Mouse (Mus musculus): ENCODE measurements around the gene Brms1. TPM values are rescaled to one million over a fixed set of nuclear protein-coding genes. Genes with fewer than 3 reads are reported as not detected.

Gene Brms1
- polyA plus RNA-seq, 1 experiment from 2014 or later, result 56.8 TPM

DNA sequence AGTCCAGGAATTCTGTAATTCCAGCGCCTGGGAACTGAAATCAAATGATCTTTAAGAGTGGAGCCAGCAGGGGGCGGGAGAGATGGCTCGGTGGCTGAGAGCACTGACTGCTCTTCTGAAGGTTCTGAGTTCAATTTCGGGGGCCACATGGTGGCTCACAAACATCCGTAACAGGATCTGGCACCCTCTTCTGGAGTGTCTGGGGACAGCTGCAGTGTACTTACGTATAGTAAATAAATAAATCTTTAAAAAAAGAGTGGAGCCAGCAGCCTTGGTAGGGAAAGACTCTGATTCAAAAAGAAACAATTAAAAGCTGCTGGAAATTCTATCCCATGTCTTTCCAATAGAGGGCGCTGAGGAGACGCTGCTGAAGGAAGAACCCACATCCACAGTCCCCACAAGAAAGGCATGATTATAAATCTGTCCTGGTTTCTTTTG lies 26.2 kb upstream of the Brms1 start:
- DNase-seq (ENCODE audit: low read depth, low spot score), result no peak
- POLR2A ChIA-PET, result interaction anchor here (1.0 kb wide), 1 partner anchor 37 kb away, joined by 7 read pairs; no protein-coding TSS in a partner anchor
- peak; percentile 83 for TF ChIP-seq CTCF (IDR thresholded peaks at IDR 0.05)
- CTCF ChIA-PET, result interaction anchor here (0.9 to 2.7 kb wide), 5 partner anchors 9 to 56 kb away, joined by 3 to 10 read pairs (median 4); no protein-coding TSS in a partner anchor
- in situ Hi-C loops (cut with MboI; ENCODE audit: low pct_unique_long_range_greater_than_20kb), result loop anchor here (5.0 kb wide), 1 partner anchor 57 kb away; no protein-coding TSS in a partner anchor
- no peak for ATAC-seq
- no peaks in the 10 kb centered on the region for H3K27me3 ChIP-seq

DNA sequence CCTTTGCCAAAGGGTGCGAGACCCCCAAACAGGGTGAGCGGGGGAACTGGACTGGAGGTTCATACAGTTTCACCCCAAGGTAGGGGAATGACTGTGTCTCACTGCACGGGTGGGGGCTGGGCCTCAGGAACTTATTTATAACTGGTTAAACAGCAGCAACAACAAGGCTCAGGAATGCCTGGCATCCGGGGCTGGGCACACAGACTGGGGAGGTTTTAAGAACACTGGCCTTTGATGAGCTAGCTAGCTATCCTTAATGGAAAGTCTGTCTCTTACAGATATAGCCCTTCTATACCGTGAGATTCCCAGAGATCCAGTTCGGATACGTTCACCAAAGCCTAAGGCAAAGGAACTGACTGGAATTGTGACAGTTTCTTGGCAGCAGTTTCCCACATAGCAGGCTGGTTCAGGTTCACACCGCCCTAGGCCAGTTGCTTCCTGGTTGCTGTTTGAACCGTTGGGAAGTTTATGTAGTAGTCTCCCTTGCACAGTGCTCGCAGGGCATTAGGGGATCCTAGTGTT lies 24.9 kb upstream of the Brms1 start:
- H3K27me3 ChIP-seq, result no peaks in the 10 kb centered on the region
- in situ Hi-C loops (cut with MboI; ENCODE audit: low pct_unique_long_range_greater_than_20kb), result loop anchor here (5.0 kb wide), 1 partner anchor 56 kb away; no protein-coding TSS in a partner anchor
- ChIA-PET CTCF (interaction anchor here (0.8 to 4.3 kb wide), 12 partner anchors 9 to 56 kb away, joined by 3 to 32 read pairs (median 4); partner anchors contain the start of genes AC124502.3, B4gat1 and Rin1), POLR2A (no interaction called here)
- no peak for DNase-seq (ENCODE audit: low read depth, low spot score)
- ATAC-seq, result peak; percentile 53
- TF ChIP-seq CTCF (IDR thresholded peaks at IDR 0.05), result no peak

DNA sequence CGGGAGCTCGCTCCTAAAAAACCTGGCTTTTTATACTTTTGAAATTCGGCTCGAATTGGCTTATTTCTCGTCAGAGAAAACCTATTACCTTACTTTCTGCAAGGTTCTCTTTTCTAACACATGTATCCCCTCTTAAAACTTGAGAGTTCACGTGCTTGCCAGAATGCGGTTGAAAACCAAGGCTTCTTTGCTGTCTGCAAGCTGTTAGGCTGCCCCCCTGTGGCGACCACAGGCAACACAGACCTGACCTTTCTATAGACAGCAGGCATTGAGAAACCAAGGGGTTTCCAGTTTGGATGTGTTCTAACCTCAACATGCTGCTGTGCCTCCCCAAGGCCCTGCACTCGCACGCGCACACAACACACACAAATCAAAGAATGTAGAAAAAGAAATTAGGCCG lies 24.4 kb upstream of the Brms1 start:
- peak; percentile 97 for TF ChIP-seq CTCF (IDR thresholded peaks at IDR 0.05)
- POLR2A ChIA-PET, result no interaction called here
- H3K27me3 ChIP-seq, result no peaks in the 10 kb centered on the region
- no peak for ATAC-seq
- in situ Hi-C loops (cut with MboI; ENCODE audit: low pct_unique_long_range_greater_than_20kb), result loop anchor here (5.0 kb wide), 1 partner anchor 56 kb away; no protein-coding TSS in a partner anchor
- CTCF ChIA-PET, result interaction anchor here (0.8 to 4.3 kb wide), 11 partner anchors 9 to 55 kb away, joined by 3 to 32 read pairs (median 4); partner anchors contain the start of genes AC124502.3, B4gat1 and Rin1
- no peak for DNase-seq (ENCODE audit: low read depth, low spot score)

GRCm38 (mm10) chr19:5017611-5018010 lies 23.5 kb upstream of the Brms1 start:
- no peaks in the 10 kb centered on the region for H3K27me3 ChIP-seq
- ChIA-PET CTCF (interaction anchor here (0.9 to 4.3 kb wide), 3 partner anchors 11 to 35 kb away, joined by 3 to 32 read pairs (median 3); partner anchors contain the start of genes AC124502.3, B4gat1 and Rin1), POLR2A (interaction anchor here (1.3 kb wide), 1 partner anchor 16 kb away, joined by 4 read pairs; no protein-coding TSS in a partner anchor)
- ATAC-seq (peak; percentile 49), DNase-seq (ENCODE audit: low read depth, low spot score) (peak; percentile 91)
- in situ Hi-C loops (cut with MboI; ENCODE audit: low pct_unique_long_range_greater_than_20kb), result loop anchor here (5.0 kb wide), 1 partner anchor 55 kb away; no protein-coding TSS in a partner anchor
- TF ChIP-seq CTCF (IDR thresholded peaks at IDR 0.05), result no peak

DNA sequence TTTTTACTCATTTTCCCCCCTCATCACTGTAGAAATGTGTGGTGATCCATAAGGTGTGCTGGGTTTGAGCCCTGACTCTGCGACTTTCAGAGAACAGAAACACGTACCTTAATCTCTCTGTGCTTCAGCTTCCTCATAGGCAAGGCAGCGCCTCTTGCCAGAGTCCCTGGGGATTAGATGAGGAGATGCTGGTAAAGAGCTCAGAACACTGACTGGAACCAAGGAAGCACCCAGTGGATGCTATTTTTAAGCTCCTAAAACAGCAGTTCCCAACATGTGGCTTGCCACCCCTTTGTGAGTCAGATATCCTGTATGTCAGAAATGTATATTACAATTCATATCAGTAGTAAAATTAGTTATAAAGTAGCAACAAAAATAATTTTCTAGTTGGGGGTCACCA lies 23.0 kb upstream of the Brms1 start:
- CTCF ChIA-PET, result interaction anchor here (0.9 to 4.3 kb wide), 5 partner anchors 11 to 34 kb away, joined by 3 to 32 read pairs (median 3); partner anchors contain the start of genes AC124502.3, B4gat1 and Rin1
- in situ Hi-C loops (cut with MboI; ENCODE audit: low pct_unique_long_range_greater_than_20kb), result loop anchor here (5.0 kb wide), 1 partner anchor 54 kb away; no protein-coding TSS in a partner anchor
- H3K27me3 ChIP-seq, result no peaks in the 10 kb centered on the region
- ATAC-seq, result no peak
- no peak for DNase-seq (ENCODE audit: low read depth, low spot score)
- POLR2A ChIA-PET, result interaction anchor here (1.2 to 1.3 kb wide), 2 partner anchors 11 to 15 kb away, joined by 4 read pairs; no protein-coding TSS in a partner anchor
- TF ChIP-seq CTCF (IDR thresholded peaks at IDR 0.05), result no peak

DNA sequence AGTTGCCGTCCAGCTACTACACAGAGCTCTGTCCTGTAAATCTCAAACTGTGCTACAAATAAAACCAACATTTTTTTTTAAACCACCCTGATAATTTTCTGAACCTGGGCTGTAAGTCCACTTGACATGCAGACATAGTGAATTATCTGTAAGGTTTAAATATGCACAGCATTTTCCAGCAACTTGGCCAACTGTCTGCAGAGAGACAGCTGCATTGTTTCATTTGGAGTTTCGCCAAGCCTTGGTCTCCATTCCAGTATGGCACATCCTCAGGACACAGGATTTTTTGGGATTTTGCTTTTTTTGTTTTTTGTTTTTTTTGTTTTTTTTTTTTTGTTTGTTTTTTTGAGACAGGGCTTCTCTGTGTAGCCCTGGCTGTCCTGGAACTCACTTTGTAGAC lies 19.7 kb upstream of the Brms1 start:
- CTCF ChIA-PET, result interaction anchor here (1.0 kb wide), 1 partner anchor 18 kb away, joined by 5 read pairs; no protein-coding TSS in a partner anchor
- H3K27me3 ChIP-seq, result no peaks in the 10 kb centered on the region
- TF ChIP-seq CTCF (IDR thresholded peaks at IDR 0.05), result no peak
- POLR2A ChIA-PET, result no interaction called here
- in situ Hi-C loops (cut with MboI; ENCODE audit: low pct_unique_long_range_greater_than_20kb), result no loop called here
- no peak for DNase-seq (ENCODE audit: low read depth, low spot score)
- no peak for ATAC-seq

GRCm38 (mm10) chr19:5023621-5024479 lies 17.3 kb upstream of the Brms1 start, which contains the start of gene Slc29a2:
Gene Slc29a2, plus strand, starts transcription at chr19:5023860.
- CTCF ChIA-PET, result interaction anchor here (1.2 to 1.8 kb wide), 3 partner anchors 11 to 27 kb away, joined by 3 to 4 read pairs (median 4); partner anchors contain the start of gene Rin1
- in situ Hi-C loops (cut with MboI; ENCODE audit: low pct_unique_long_range_greater_than_20kb), result no loop called here
- DNase-seq (ENCODE audit: low read depth, low spot score) (no peak), ATAC-seq (peak; percentile 91)
- POLR2A ChIA-PET, result interaction anchor here (1.0 to 1.5 kb wide), 5 partner anchors 9 to 41 kb away, joined by 3 to 6 read pairs (median 3); partner anchors contain the start of genes AC124502.3 and B4gat1
- no peaks in the 10 kb centered on the region for H3K27me3 ChIP-seq
- TF ChIP-seq CTCF (IDR thresholded peaks at IDR 0.05), result no peak

GRCm38 (mm10) chr19:5026111-5026510 lies 15.0 kb upstream of the Brms1 start:
- ChIA-PET POLR2A (interaction anchor here (1.5 kb wide), 1 partner anchor 8 kb away, joined by 4 read pairs; no protein-coding TSS in a partner anchor), CTCF (no interaction called here)
- no peaks in the 10 kb centered on the region for H3K27me3 ChIP-seq
- no peak for DNase-seq (ENCODE audit: low read depth, low spot score)
- TF ChIP-seq CTCF (IDR thresholded peaks at IDR 0.05), result no peak
- ATAC-seq, result no peak
- in situ Hi-C loops (cut with MboI; ENCODE audit: low pct_unique_long_range_greater_than_20kb), result no loop called here

DNA sequence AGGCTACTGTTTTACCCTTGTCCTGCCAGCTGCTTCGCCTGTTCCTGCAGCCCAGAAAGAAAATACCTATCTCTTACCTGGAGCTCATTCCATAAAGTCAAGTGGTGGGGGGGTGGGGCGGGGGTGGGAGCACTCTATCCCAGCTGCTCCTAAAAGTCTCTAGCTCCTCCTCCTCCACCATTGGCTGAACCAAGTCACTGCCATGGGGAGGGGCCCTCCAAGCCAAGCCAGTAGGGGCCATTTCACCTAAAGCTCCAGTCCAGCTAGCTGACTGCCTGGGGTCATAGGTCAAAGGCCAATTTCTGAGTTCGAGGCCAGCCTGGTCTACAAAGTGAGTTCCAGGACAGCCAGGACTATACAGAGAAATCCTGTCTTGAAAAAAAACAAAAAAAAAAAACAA lies 8.5 kb upstream of the Brms1 start:
- TF ChIP-seq CTCF (IDR thresholded peaks at IDR 0.05), result no peak
- ATAC-seq (no peak), DNase-seq (ENCODE audit: low read depth, low spot score) (no peak)
- H3K27me3 ChIP-seq, result no peaks in the 10 kb centered on the region
- ChIA-PET CTCF (interaction anchor here (1.2 kb wide), 1 partner anchor 14 kb away, joined by 3 read pairs; no protein-coding TSS in a partner anchor), POLR2A (interaction anchor here (1.1 to 1.5 kb wide), 2 partner anchors 9 to 14 kb away, joined by 4 to 6 read pairs; partner anchors contain the start of gene Slc29a2)
- in situ Hi-C loops (cut with MboI; ENCODE audit: low pct_unique_long_range_greater_than_20kb), result no loop called here

GRCm38 (mm10) chr19:5036577-5036976 lies 4.6 kb upstream of the Brms1 start:
- CTCF ChIA-PET, result interaction anchor here (0.9 to 1.9 kb wide), 5 partner anchors 11 to 22 kb away, joined by 3 to 6 read pairs (median 3); no protein-coding TSS in a partner anchor
- DNase-seq (ENCODE audit: low read depth, low spot score) (no peak), ATAC-seq (no peak)
- no peak for TF ChIP-seq CTCF (IDR thresholded peaks at IDR 0.05)
- POLR2A ChIA-PET, result interaction anchor here (1.2 to 1.7 kb wide), 2 partner anchors 12 to 14 kb away, joined by 3 to 5 read pairs; partner anchors contain the start of genes Rin1 and Slc29a2
- H3K27me3 ChIP-seq, result no peaks in the 10 kb centered on the region
- in situ Hi-C loops (cut with MboI; ENCODE audit: low pct_unique_long_range_greater_than_20kb), result no loop called here
